Mouse (Mus musculus) kidney, embryonic 16.5 days (tissue): ENCODE results near the gene Sh3glb2. TPM values are rescaled to one million over a fixed set of nuclear protein-coding genes. Genes with fewer than 3 reads are reported as not detected.

ENCODE experiments used
- ATAC-seq: fragments of 200-750 bp; cut with Nextera tagmentation; 2 replicates; pipeline ENCODE4 v1.8.0; 2017; ENCODE audit warnings: moderate TSS enrichment; ENCODE audit not compliant: low FRiP score, low TSS enrichment
- H3K27ac ChIP-seq: fragments of 300-500 bp; sonication (generic); 2 replicates; pipeline ENCODE4 v1.5.1; 2014; ENCODE audit warnings: low read length
- H3K27me3 ChIP-seq: fragments of 300-500 bp; sonication (generic); 2 replicates; pipeline ENCODE4 v1.6.1; 2014; ENCODE audit warnings: low read length, control low read depth, mixed read lengths; ENCODE audit not compliant: insufficient read depth
- H3K36me3 ChIP-seq: fragments of 300-500 bp; sonication (generic); 2 replicates; pipeline ENCODE4 v1.6.1; 2014; ENCODE audit warnings: low read length, control low read depth, mixed read lengths; ENCODE audit not compliant: insufficient read depth
- H3K4me1 ChIP-seq: fragments of 300-500 bp; sonication (generic); 2 replicates; pipeline ENCODE4 v1.6.1; 2014; ENCODE audit warnings: low read length, control low read depth, mixed read lengths; ENCODE audit not compliant: insufficient read depth
- H3K4me2 ChIP-seq: fragments of 300-500 bp; sonication (generic); replicated peaks from 2 replicates; pipeline ENCODE4 v1.6.1; 2014; ENCODE audit warnings: low read depth, low read length
- H3K4me3 ChIP-seq: fragments of 300-500 bp; sonication (generic); 2 replicates; pipeline ENCODE4 v1.5.1; 2014; ENCODE audit warnings: mild to moderate bottlenecking, low read length
- H3K9ac ChIP-seq: fragments of 300-500 bp; sonication (generic); replicated peaks from 2 replicates; pipeline ENCODE4 v1.6.1; 2014; ENCODE audit warnings: low read length
- H3K9me3 ChIP-seq: fragments of 300-500 bp; sonication (generic); 2 replicates; pipeline ENCODE4 v1.6.1; 2016; ENCODE audit warnings: low read length, control low read depth
- WGBS: fragments of 180-500 bp; shearing (Covaris S2); extraction: QIAGEN DNeasy Blood & Tissue Kit; methylation state at CpG from one replicate; pipeline ENCODE4 v1.1.7; 2014; 5-methylcytosine and 5-hydroxymethylcytosine counted together
- polyA plus RNA-seq: library from polyadenylated mRNA; unstranded; fragments of >200 nt; fragmentation: Nextera tagmentation; extraction: Ambion mirVana; gene quantifications from 2 replicates; pipeline ENCODE4 v1.2.1, GENCODE M21; 2015

Gene Sh3glb2
- polyA plus RNA-seq, 1 experiment from 2014 or later = 102 TPM

DNA sequence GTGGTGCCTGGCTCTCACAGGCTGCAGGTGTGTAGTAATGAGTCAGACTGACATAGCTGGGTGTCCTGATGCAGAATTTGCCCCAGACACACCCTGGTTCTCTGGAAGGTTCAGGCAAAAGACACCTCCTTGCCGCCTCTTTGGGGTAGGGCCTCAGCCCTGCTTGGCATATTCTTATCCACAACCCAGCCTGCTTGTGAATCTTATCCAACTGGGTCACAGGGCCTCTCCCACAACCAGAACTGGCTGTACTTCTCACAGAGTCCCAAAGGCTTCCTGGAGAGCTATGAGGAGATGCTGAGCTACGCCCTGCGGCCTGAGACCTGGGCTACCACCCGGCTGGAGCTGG, 22.2 kb upstream of the Sh3glb2 start:
- H3K9me3 ChIP-seq = no peaks in the 10 kb centered on the region
- H3K4me1 ChIP-seq = no peaks in the 10 kb centered on the region
- no peak overlapping the region for H3K9ac ChIP-seq
- no peaks in the 10 kb centered on the region for H3K27me3 ChIP-seq
- no peak overlapping the region for H3K4me2 ChIP-seq
- 94% methylated on average over 4 of the region's 4 CpGs for WGBS
- no peak overlapping the region for H3K4me3 ChIP-seq
- peaks cover 76% of the 10 kb centered on the region for H3K36me3 ChIP-seq
- ATAC-seq = no peak
- no peak overlapping the region for H3K27ac ChIP-seq

DNA sequence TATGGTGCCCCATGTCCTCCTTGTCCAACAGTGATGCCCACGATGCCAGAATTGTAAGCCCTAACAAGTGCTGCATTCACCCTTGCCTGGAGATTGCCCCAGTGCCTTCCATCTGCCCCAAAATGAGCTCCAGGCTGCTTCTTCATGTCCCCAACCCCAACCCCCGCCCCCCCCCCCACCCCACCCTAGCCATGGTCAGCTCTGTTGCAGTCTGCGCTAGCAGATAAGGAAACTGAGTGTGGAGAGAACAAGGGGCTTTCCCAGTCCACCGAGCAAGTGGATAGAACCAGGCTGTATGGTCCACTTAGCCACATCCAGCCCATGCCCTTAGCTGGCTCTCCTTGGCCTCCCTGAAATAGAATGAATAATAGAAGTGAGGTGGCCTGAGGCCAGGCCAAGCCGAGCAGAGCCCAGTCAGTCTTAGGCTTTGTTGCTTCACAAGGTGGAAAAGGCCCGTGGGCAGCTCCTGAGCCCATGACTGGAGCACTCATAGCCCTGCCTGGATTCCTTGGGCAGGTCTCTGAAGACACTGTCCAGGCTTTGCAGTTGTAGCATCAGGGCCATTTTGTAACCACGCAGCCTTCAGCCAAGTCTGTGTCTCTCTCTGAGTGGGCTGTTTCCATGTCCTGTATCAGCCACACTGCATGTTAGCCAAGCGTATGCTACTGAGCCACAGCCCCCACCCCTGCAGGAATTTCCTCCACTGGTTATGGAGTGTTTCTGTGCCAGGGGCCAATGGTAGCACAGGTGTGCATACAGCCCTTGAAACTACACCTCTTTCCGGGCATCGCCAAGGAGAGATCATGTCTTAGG, 21.6 kb upstream of the Sh3glb2 start:
- 91% methylated on average over 10 of the region's 10 CpGs for WGBS
- no peaks in the 10 kb centered on the region for H3K9me3 ChIP-seq
- no peak for ATAC-seq
- no peaks in the 10 kb centered on the region for H3K4me1 ChIP-seq
- no peaks in the 10 kb centered on the region for H3K27me3 ChIP-seq
- H3K27ac ChIP-seq = no peak overlapping the region
- H3K9ac ChIP-seq = no peak overlapping the region
- no peak overlapping the region for H3K4me2 ChIP-seq
- peaks cover 78% of the 10 kb centered on the region for H3K36me3 ChIP-seq
- no peak overlapping the region for H3K4me3 ChIP-seq

DNA sequence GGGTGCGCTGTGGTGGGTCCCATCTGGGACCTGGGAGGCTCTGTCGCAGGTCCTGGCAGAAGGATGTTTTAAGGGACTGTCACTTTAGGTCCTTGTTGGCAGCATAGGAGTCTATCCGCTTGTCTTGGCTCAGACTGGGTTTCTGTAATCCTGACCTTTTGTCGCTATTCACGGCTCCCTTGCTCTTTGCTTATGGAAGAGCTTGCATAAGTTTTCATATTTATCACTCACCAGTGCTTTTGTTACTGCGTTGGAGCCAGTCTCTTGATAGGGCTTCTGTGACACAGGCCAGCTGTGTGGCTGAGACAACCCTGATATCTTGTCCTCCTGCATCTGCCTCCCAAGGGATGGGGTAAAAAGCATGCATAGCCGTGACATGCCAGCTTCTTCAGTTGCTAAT, 20.2 kb upstream of the Sh3glb2 start:
- peaks cover 77% of the 10 kb centered on the region for H3K36me3 ChIP-seq
- H3K9ac ChIP-seq = no peak overlapping the region
- H3K27ac ChIP-seq = no peak overlapping the region
- no peaks in the 10 kb centered on the region for H3K27me3 ChIP-seq
- H3K4me1 ChIP-seq = no peaks in the 10 kb centered on the region
- H3K4me2 ChIP-seq = no peak overlapping the region
- WGBS = 83% methylated on average over 7 of the region's 7 CpGs
- no peak overlapping the region for H3K4me3 ChIP-seq
- H3K9me3 ChIP-seq = no peaks in the 10 kb centered on the region
- no peak for ATAC-seq

DNA sequence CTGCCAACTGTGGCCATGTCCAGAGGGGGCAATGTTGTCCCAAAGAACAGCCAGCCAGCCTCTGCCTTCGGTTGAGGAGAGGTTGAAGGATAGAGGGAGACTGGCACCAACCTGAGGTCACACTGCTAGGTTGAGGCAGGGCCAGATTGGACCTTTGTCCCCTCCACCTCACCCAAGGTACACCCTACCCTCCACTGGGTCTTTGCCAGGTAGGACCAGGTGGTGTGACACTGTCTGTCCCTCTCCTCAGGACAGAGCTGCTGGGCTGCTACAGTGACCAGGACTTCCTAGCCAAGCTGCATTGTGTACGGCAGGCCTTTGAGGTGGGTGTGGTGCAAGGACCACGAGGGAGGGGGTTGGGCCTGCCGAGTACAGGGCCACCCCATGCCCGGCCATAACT, 18.6 kb upstream of the Sh3glb2 start:
- Histone ChIP-seq H3K27me3 (no peaks in the 10 kb centered on the region), H3K36me3 (peaks cover 77% of the 10 kb centered on the region), H3K27ac (no peak overlapping the region), H3K9ac (no peak overlapping the region), H3K9me3 (no peaks in the 10 kb centered on the region), H3K4me2 (no peak overlapping the region), H3K4me1 (no peaks in the 10 kb centered on the region), H3K4me3 (no peak overlapping the region)
- 83% methylated on average over 5 of the region's 5 CpGs for WGBS
- ATAC-seq = no peak

DNA sequence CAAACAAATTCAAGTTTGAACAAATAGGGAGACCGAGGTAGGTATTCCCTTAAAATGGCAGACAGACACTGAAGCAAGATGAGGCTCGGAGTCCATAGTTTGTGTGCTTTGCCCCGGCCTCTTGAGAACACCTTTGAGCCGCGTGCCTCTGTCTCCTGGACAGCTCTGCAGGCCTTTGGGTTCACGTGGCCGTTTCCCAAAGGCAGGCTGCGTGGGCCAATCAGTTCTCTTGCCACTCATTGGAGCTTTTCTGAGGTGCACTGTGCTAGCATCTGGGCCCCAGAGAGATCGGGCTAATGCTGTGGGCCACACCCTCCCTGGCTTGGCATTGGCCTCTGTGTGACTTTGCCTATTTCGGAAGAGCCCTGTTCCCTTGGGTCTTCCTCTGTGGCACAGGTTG, 16.8 kb upstream of the Sh3glb2 start:
- H3K9me3 ChIP-seq = no peaks in the 10 kb centered on the region
- no peak overlapping the region for H3K9ac ChIP-seq
- no peak overlapping the region for H3K27ac ChIP-seq
- no peaks in the 10 kb centered on the region for H3K27me3 ChIP-seq
- H3K4me3 ChIP-seq = no peak overlapping the region
- no peak for ATAC-seq
- no peaks in the 10 kb centered on the region for H3K4me1 ChIP-seq
- WGBS = 92% methylated on average over 10 of the region's 10 CpGs
- H3K4me2 ChIP-seq = no peak overlapping the region
- peaks cover 80% of the 10 kb centered on the region for H3K36me3 ChIP-seq

DNA sequence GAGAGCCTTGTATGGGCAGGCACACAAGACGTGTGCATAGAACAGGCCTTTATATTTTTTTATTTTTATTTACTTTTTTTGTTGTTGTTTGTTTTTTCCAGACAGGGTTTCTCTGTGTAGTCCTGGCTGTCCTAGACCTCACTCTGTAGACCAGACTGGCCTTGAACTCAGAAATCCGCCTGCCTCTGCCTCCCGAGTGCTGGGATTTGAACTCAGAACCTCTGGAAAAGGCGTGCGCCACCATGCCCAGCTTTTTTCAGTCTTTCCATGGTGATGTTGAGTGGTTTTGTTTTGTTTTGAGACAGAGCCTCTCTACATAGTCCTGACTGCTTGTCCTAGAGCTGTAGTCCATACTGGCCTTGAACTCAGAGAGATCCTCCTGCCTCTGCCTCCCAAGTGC, 13.6 kb upstream of the Sh3glb2 start:
- Histone ChIP-seq H3K9me3 (no peaks in the 10 kb centered on the region), H3K4me1 (no peaks in the 10 kb centered on the region), H3K27ac (no peak overlapping the region), H3K27me3 (no peaks in the 10 kb centered on the region), H3K9ac (no peak overlapping the region), H3K36me3 (peaks cover 89% of the 10 kb centered on the region), H3K4me3 (no peak overlapping the region), H3K4me2 (no peak overlapping the region)
- ATAC-seq = no peak
- 96% methylated on average over 5 of the region's 5 CpGs for WGBS

DNA sequence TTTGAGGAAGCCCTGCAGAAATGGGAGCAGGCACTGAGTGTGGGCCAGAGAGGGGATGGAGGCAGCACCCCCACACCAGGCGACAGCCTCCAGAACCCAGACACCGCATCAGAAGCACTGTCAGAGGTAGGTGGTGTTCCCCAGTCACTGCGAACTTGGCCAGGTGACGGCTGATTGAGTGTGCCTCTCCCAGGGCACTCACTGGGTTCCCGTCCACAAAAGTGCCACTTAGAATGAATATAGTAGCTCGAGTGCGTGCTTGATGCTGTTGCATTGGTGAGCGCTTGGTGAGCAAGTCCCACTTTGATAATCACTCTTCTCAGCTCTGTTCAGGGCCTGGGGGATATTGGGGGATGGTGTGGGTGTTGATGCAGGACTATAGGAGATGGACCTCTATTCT, 12.4 kb upstream of the Sh3glb2 start:
- Histone ChIP-seq H3K9me3 (no peaks in the 10 kb centered on the region), H3K4me3 (no peak overlapping the region), H3K9ac (no peak overlapping the region), H3K27ac (no peak overlapping the region), H3K27me3 (no peaks in the 10 kb centered on the region), H3K4me2 (no peak overlapping the region), H3K4me1 (no peaks in the 10 kb centered on the region), H3K36me3 (peaks cover 86% of the 10 kb centered on the region)
- no peak for ATAC-seq
- 97% methylated on average over 8 of the region's 8 CpGs for WGBS

DNA sequence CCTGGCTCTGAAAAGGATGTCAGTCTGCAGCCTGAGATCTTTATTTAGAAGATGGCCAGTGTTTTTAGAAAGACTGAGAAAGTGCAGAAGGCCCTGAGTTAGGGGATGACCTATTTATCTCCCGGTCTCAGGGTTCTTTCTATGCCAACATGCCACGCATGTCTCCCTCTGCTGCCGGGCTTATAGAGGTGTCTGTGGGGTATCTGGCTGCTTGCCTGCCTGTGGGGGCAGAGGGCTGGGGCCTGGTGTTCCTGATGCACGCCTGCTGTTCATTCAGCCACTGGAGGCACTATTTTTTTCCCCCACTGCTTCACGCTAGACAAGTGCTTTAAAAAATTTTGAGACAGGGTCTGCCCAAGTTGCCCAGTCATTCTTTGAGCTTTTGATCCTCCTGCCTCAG, 7.1 kb upstream of the Sh3glb2 start:
- Histone ChIP-seq H3K9me3 (no peaks in the 10 kb centered on the region), H3K4me2 (no peak overlapping the region), H3K4me3 (no peak overlapping the region), H3K27me3 (no peaks in the 10 kb centered on the region), H3K9ac (no peak overlapping the region), H3K4me1 (peaks cover 16% of the 10 kb centered on the region), H3K27ac (no peak overlapping the region), H3K36me3 (peaks cover 42% of the 10 kb centered on the region)
- WGBS = 65% methylated on average over 5 of the region's 5 CpGs
- ATAC-seq = no peak

DNA sequence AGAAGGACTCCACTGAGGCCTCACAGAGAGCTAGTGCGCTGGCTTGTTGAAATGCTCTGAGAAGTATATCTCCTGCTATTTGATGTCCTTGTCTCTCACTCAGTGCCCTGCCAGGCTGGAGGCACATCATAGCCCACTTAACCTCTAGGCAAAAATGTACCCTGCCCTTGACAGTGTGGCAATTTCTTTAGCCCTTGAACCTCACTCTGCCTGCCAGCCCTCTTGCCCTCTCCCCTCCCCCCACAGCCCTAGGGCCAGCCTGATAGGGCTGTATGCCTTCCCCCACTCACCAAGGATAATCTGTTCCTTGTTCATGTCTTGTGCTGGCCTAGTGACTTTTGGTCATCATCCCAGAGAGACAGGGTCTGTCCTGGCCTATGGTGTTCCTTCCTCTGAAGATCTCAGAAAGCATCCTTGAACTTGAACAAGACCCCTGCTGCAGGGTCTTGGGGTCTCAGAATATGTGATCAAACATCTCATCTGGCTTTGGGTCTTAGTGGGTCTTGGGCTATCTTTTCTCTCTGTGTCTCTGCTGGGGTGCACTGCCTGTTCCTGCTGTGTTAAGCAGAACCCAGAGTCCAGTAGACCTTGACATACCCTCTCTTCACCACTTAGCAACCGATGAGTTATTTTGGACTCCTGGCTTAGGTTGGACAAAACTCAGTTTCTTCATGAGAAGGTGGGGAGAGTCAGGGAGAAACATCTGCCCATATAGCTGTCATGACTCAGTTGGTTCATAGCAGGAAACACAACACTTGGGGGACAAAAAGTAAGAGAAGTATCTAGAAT, 6.3 kb upstream of the Sh3glb2 start:
- Histone ChIP-seq H3K27ac (no peak overlapping the region), H3K9me3 (no peaks in the 10 kb centered on the region), H3K9ac (peak overlapping the region; percentile 76), H3K27me3 (no peaks in the 10 kb centered on the region), H3K4me2 (peak overlapping the region; percentile 85), H3K4me1 (peaks cover 16% of the 10 kb centered on the region), H3K4me3 (peak overlapping the region; percentile 66), H3K36me3 (peaks cover 34% of the 10 kb centered on the region)
- 88% methylated on average over 2 of the region's 2 CpGs for WGBS
- no peak for ATAC-seq
